Mouse (Mus musculus): Measurements from ENCODE around the gene Btbd35f10. TPM values are rescaled to one million over a fixed set of nuclear protein-coding genes. Genes with fewer than 3 reads are reported as not detected.
"Not testable (repeated sequence)": the region's sequence is repeated elsewhere in the genome, so short reads cannot be mapped to it uniquely, and the experiment has no call there.

Gene Btbd35f10
- total RNA-seq (2021) = not detected
- long read RNA-seq, experiment 1 = 0 reads
- long read RNA-seq, experiment 2 = 0 reads

DNA sequence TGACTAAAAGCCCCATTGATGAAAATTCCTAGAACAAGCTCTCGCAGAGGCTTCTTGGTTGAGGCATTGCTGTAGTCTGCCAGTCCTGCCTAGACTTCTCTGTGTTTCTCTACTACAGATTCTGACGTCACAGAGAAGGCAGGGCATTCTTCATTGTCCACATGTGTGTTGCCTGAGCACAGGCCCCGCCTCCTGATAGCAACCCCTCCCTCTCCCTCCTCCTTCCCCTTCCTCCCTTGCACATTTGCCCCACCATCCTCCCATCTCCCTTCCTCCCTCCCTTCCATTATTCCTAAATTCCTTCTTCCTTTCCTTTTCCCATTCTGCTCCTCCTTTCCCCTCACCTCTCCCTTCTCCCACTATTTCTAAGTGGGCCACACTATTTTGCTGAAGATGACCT lies at the start of gene Btbd35f10:
TSS of gene Btbd35f10 (minus strand) at position 101 of the 400 bp plus-strand sequence.
- not testable (repeated sequence) for DNase-seq (ENCODE audit: low spot score)

Other genes with a start within 250 kb of the Btbd35f10 start
- not detected for gene Btbd35f18, start 52.7 kb downstream of the Btbd35f10 start, total RNA-seq (2021)
- gene Btbd35f16, start 204.1 kb upstream of the Btbd35f10 start, total RNA-seq (2021) = not detected

All from gastrocnemius, adult 18-20 months (tissue).